Mouse (Mus musculus): ENCODE data around the gene Tmem174.

Tmem174 gene

DNA sequence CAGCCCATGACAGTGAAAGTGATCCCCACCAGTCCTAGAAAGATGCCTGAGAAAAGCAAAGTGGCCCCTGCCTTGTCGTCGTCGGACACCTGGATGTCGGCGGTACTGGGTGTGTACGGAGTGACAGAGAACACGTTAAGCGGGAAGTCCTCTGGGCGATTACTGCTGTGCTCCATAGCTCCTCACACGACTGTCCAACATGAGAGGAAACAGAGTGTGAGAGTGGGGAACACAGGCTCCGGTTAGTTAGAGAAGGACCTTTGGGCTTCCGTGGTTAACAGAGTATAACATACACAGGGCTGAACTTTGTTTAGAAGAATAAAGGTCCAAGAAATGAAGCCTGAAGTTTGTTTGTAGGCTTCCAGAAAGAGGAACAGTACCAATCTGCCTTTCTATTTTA is at the start of gene Tmem174:
Gene Tmem174, minus strand, starts transcription at position 266 of the 400 bp plus-strand sequence.
- no peak for DNase-seq (ENCODE audit: low spot score)

DNA sequence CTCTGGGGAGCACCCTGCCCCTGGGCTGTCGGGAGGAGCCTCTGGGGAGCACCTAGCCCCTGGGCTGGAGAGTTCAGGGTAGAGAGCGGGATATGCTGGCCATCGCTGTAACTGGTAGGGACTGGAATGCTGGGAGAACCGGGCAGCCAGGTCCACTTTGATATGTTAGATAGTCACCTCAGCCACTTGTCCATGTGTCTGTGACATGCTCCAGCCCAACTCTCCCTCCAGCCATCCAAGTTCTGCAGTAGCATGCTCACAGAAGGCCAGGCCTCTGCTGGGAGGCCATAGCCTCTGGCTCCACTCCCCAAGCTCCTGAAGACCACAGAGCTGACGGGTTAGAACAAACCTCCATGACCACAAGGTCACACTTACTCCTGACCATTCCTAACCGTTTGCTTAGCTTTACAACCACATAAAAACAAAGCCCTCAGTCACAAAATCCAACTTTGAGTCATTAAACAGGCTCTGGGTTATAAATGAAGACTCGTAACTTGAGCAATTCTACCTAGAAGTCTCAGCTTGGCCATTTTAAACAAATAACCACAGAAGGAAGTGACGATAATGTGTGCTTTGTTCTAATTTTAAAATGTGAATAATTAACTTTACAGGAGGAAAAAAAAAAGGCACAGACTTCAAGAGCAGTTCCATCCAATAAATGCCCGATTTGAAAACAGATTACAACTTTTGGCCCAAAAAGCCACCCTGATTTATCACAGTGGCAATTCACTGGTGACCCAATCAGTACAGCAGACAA is 47.1 kb upstream of the Tmem174 start:
- DNase-seq (ENCODE audit: low spot score): no peak

DNA sequence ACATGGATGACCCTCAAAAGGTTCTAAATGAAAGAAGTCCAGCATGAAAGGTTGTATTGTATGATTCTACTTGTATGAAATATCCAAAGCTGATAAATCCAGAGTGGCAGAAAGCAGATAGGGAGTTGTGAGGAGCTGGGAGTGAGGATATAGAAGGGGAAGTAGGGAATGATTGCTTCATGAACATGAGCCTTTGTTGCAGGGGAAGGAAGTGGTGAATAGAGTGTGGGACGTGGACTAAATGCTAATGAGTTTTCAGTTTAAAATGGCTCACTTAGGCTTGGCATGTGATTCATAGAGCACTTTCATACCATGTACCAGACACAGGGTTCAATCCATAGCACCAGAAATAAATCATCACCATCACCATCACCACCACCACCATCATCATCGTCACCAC is 46.2 kb upstream of the Tmem174 start:
- no peak for DNase-seq (ENCODE audit: low spot score)

DNA sequence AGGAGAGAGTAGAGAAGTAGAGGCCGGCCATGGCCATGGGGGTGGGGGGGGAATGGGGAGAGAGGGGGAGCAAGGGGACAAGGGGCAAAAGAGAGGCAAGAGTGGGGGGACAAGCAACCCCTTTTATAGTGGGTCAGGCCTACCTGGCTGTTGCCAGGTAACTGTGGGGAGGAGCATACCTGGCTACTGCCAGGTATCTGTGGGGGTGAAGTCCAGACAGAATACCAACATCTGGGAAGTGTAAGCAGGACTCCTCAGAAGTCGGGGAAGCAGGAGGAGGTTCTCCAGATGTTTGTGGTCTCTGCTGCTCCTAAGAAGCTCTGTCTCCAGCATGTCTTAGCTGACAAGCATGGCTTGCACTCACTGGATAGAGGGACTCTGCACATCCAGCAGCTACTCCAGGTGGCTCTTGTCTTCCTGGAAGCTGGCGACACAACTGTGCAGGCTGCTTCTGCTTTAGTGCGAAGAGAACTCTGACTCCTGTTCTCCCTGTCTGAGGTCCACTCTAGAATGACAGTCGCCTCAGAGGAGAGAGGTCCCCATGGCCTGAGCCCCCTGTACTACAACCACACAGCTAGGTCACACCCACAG is 43.4 kb upstream of the Tmem174 start:
- DNase-seq (ENCODE audit: low spot score): no peak

DNA sequence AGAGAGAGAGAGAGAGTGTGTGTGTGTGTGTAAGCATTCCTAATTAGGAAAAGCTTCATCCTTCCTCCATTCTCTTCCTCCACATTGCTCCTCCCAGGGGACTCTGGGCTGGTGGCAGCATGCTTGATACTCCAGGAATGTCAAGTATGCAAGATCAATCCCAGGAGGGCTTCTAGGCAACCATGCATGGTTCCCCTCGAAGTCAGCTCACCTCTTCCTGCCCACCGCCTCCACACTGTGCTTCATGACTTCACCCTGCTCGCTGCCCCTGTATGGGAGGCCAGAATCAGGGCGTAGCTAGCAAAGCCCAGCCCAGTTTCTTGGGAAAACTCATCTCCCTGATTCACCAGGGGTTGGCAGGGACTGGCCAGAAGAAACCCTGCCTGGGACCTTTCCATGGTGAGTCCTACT is 42.4 kb upstream of the Tmem174 start:
- no peak for DNase-seq (ENCODE audit: low spot score)

DNA sequence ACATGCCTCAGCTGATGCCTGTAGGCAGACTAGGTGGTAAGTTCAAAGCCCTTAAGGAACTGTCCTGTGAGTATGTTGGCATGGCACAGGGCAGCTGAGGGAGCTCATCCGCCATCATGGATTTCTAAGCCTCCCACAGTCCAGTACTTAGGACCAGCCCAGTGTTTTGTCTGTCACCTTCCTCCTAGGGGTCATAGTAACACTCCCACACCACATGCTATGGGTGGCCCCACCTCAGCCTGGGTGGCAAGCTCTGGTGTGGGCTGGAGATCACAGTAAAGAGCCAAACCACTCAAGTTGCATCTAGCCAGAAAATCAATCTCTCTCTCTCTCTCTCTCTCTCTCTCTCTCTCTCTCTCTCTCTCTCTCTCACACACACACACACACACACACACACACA is 42.0 kb upstream of the Tmem174 start:
- no peak for DNase-seq (ENCODE audit: low spot score)

DNA sequence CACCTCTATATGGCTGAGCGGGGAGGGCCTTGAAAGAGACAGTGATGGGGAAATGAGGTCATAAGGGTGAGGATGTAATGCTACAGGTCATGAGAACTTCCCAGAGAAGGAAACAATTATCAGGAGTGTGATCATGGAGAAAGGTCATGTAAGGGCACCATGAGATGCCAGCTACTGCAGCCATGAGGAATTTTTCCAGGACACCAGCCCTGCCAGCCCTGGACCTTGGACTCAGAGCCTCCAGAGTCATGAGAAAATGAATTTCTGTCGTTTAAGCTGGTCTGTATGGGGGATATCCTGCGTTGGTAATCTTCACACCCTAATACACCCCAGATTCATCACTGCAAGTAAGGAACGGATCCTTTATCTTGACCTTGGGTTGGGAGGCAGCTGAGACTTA is 36.7 kb upstream of the Tmem174 start:
- no peak for DNase-seq (ENCODE audit: low spot score)

DNA sequence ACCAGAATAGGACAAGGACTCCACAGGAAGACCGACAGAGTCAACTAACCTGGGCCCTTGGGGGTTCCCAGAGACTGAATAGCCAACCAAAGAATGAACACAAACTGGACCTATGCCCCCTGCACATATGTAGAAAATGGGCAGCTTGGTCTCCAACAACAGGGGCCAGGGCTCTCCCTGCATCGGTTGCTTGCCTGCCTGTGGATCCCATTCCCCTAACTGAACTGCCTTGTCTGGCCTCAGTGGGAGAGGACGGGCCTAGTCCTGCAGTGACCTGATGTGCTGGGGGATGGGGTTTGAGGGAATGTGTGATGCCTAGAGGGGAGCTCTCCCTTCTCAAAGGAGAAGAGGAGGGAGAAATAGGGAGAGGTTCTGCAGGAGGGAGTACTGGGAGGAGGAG is 32.1 kb upstream of the Tmem174 start:
- DNase-seq (ENCODE audit: low spot score): no peak

DNA sequence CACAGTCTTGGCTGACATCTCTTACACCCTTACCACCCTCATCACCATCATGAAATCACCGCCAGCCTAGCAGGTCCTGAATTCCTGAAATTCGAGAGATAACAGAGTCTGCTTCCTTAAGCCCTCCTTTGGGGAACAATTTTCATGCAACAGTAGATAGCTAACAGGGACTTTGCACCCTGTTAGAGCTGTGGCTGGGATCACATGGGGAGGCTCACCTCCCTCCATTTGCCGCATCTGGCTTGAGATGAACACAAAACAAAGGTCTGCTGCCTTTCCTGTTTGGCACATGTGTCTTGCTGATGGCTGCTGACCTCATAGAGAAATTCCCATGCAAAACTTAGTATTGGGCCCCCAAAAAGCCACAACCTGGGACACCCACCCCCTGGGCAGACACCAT is 30.1 kb upstream of the Tmem174 start:
- DNase-seq (ENCODE audit: low spot score): peak; percentile 44

DNA sequence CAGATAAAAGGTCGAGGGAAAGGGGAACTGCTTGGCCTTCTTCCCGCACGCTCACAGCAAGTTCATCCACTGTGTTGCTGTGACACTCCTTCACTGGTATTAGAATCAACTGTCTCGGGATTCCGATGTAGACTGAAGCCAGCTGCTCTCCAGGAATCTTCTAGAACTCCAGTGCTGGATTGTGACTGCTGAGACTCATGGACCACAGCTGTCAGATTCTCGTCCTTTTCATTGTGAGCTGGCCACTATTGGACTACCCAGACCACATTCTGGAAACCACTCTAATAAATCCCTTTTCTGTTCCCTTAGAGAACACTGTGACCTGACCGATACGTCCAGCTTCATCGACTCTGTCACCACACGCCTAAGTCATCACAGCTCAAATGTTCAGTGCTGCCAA is 28.0 kb upstream of the Tmem174 start:
- no peak for DNase-seq (ENCODE audit: low spot score)

DNA sequence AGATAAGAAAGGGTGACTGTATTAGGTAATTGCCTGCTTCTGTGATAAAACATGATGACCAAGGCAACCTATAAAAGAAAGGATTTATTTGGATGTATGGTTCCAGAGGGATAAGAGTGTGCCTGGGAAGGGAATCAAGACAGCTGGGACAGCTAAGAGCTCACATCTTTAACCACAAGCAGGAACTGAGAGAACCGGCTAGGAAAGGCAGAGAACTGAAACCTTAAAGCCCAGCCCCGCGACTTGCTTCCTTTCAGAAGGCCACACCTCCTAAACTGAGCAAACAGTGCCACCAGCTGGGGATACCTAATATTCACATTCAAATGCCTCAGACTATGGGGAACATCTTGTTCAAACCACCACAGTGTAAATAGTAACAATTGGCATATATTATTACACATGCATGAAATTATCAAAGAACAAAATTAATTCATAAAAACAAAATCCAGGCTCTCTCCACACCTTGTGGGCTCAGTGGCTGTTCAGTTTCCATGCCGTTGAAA is 25.0 kb upstream of the Tmem174 start:
- DNase-seq (ENCODE audit: low spot score): no peak

DNA sequence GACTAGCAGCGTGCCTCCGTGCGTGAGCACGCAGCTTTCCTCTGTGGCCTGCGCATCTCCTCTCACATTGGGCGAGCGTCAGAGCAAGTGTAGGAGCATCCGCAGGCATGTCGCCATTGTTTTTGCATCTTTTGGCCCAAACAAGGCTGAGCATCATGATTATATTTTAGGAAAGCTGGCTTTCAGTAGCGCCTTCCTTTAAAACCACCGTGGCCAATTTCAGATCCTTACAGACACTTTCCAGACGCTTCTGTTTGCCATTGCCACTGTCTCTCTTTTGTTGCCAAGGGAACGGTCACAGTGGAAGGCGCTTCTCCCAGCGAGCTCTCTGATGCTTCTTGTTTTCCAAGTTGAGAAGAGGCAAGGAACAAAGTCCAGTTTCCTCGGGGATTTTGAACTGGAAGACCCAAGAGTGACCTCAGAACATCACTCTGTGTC is 18.8 kb upstream of the Tmem174 start:
- peak; percentile 42 for DNase-seq (ENCODE audit: low spot score)

DNA sequence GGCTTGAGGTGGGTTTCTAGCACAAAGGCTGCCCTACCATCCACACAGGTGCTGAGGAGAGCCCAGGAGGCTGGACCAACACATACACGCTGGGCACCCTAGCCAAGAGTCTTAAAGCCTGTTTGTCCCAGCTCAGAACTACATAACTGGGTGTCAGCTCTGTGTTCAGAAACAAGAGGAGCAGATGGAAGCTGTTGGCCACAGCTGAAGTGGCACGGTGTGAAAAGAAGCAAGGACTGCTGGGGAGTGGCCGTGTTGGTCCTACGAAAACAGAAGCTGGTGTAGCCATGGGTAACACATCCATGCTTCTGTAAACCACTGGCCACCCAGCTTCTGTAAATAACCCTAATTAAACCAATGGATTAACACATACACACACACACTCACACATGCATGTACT is 18.1 kb upstream of the Tmem174 start:
- DNase-seq (ENCODE audit: low spot score): no peak

DNA sequence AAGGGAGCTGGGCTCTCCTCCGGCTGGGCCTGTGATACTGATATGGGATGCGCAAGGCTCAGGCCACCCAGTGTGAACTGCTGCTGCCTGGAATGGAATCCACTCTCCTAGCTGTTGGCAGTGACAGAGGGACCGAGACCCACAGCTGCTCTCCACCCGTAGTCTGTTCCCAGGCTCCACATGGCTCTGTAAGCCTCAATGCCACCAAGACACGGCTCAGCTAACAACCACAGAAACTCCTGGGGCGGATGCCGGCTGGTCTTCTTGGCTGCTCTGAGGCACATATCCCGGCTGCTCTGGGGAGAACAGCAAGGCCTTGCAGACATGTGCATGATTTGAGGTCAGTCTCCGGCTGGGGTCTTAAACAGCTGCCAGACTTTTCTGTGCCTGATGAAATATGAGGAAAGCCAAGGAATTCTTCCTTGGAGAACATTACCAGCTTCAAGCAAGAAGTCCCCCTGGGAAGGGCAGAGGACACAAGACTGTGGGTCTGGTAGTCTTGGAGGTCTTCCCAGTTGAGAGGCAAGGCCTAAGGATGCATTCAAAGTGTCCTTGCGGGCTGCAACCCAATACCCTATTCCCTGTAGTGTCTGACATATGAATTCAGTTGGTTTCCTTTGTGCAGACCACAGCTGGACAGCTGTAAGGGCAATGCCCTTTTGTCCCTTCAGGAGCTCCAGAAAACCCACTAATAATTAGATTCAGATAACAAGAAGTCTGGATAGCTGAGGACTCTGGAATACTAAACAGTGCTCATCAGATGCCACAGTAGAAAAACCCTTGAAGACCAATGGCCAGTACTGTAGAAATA is 17.1 kb upstream of the Tmem174 start:
- DNase-seq (ENCODE audit: low spot score): no peak

DNA sequence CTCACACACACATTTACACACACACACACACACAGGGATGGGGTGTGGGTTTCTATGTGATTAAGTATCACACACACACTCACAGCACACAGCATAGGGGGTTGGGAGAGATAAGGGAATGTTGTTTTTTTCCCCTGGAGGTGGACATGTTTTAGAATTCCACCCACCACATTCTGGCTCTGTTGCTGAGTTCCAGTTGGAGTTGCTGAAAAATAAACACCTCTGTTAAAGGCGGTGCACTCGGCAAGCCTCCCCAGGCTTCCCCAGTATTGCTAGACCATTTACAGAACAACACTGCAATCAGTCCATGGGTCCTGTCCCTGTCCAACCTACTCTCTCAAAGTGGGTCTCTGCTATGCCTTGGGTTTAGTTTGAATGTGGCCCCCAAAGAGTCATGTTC is 15.0 kb upstream of the Tmem174 start:
- DNase-seq (ENCODE audit: low spot score): no peak

DNA sequence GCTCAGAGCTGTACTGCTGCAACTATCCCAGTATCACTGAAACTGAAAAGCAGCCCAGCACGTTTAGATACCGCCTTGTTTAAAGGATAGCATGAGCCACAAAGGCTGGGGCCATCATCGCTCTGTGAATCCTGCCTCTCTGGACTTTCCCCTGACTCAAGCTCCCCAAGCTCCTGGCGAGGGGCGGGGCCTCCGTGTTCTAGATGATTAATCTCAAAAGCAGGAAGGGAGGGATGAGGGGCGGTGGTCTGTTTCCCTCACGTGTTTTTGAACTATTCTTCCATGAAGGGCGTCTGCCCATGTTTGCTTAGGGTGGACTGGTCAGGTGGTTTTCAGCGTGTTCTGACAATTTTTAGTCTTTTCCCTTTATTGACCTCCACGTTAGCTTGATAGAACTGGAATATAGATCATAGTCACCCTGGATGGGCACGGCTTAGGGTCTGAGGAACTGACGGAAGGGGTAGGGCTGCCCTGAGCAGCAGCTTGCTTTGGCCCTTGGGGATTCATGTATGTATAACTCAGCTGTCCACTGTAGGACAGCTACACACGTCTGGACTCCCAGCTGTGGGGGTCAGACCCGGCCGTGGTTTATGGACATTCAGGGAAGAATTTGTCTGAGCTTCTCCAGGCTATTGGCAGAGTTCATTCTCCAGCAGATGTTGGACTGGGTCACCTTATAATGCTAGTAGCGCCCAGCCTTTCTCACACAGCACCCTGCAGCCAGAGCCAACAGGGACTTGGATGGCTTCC is 14.2 kb upstream of the Tmem174 start:
- DNase-seq (ENCODE audit: low spot score): peak; percentile 72

DNA sequence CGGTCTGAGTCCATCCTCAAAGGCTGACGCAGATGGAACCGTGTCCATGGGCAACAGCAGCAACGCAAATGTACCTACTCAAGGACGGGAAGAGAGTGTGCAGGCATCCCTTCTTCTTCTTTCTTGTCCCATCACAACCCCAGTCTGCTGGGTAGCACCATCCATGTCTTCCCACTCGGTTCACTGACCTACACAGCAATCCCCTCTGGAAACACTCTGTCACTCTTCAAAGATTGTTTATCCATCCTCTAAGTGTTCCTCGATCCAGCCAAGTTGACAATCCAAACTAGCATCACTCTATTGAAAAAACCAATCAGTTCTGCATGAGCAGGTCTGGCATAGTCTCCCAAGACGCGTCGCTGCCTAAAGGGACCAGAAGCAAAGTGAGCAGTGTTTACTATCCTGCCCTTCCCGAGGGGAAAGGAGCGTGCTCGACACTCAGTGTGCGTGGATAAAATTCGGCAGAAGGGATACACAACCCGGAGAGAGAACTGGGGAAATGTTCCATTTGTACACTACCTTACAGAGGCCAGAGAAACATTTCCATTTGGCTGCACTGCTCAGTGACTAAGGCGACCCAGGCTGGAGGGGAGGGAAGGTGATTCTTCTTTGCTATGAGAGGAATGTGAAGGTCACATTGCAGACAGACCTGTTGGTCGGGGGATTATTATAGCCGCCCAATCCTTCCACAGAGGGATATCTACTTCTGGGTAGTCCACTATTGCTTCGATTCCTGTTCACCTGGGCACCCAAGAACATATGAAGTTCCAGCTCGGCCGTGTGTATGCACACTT is 10.8 kb upstream of the Tmem174 start:
- DNase-seq (ENCODE audit: low spot score): no peak

DNA sequence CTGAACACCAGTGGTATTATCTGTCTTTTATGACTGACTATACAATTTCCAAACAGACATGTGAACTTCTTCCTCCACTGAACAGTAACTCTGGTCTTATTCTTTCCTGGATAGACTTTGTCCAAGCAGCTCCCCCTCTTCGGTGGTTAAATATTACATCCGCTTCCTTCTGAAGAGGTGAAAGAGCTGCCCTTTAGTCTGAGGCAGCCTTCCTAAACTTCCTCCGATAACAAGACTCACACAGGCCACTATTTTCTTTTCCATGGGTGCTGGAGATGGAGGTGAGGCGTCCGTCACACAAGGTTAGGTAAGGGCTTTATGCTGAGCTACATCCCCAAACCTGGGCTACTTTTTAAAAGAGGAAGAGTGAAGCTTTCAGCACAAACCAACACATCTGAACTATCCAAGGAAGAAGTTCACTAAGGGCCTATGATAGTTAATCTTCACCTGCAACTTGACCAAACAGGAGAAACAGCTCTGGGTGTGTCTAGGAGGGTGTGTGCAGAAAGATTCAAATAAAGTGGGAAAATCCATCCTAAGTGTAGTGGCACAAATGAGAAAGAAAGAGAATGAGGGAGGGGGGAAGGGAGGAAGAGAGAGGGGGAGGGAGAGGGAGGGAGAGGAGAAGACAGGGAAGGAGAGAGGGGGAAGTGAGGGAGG is 1.4 kb upstream of the Tmem174 start:
- peak; percentile 84 for DNase-seq (ENCODE audit: low spot score)

DNA sequence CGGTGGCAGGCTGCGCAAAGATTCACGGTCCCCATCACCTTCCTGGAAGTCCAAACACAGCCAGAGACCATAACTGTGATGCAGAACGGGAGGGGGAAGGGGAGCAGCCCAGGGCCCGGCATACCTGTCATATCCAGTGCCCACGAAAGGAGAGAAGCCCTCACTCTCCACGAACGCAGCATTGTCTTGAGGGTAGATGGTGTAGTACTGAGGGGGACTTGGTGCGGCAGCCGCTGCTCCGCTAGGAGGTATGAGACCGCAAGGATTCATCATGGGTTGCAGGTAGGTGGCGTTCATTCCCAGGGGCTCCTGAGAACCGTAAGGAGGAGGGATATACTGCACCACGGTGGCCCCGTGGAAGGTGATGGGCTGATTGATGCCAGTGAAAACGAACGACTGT is 639 bp downstream of the Tmem174 start:
- no peak for DNase-seq (ENCODE audit: low spot score)

DNA sequence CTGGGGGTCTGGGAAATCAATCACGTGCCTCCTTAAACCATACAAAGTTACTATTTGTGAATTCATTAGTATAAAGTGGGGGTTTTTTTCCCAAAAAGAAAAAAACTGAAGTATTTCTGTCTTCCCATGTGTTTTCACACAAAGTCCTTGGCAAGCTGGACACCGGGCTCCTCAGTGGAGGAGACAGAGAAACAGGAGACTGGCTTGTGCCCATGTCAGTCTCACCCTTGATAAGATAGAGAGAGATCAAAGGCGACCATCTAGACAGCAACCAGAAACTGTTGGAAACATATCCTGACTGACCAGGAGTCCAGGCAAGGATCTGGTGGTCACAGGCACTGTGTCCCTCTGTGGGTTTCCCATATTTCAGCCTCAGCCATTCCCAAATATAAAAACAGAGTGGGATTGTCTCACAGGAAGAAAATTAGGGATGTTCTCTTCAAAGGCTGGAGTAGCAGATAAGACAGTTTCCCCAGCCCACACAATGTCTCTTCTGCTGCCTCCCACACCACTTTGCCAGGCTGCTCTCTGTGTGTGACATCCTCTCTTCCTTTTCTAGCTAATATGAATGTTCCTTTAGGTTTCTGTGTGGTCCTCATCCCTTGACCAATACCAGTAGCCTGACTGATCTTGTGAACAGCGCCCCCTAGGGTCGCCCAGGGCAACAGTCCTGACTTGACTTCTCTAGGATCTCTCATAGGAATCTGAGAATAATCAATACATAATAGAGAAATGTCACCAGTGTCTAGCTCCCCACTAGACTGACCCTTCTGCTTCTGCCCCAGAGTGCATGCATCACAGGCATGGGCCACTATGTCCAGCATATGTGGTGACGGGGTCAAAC is 3.3 kb downstream of the Tmem174 start:
- no peak for DNase-seq (ENCODE audit: low spot score)

Measured in yolk sac, embryonic 10.5 days (tissue).